Mouse (Mus musculus): Measurements from ENCODE around the gene Uimc1. TPM values are rescaled to one million over a fixed set of nuclear protein-coding genes. Genes with fewer than 3 reads are reported as not detected.
"Not testable (repeated sequence)": the region's sequence is repeated elsewhere in the genome, so short reads cannot be mapped to it uniquely, and the experiment has no call there.

Gene Uimc1
- polyA plus RNA-seq, 1 experiment from 2014 or later = 29.9 TPM

DNA sequence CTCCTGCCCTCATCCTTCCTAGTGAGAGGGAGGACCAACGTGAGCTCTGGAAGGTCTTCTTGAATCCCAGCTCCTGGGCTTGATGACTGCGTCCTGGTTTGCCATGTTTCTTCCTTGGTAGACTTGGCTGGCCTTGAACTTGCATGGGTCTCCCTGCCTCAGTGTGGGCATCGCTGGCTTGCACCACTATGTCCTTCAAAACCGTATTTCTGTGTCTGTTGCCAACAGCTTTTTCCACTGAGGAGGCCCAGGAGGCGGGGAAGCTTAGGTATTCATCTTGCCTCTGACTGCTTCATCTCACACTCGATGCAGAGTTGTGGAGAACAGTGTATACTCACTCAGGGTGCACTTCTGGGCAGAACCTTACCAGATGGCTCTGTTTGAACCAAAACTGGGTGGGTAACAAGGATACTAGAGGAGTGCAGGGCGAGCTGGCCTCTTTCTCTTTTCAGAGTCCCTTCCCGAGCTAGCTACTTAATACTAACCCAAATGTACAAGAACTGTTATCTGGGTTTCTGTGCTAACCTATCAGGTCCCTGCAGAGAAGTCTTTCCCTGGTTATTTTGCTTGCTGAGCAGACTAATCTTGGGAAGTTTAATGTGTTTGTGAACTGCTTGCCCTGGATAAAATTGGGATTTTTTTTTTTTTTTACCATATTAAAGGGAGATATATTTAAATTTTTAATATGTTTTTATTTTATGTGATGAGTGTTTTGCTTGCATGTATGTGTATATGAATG, 6.0 kb upstream of the Uimc1 start:
- peak overlapping the region; percentile 87 for H3K9ac ChIP-seq (ENCODE audit: low read length)
- peak overlapping the region; percentile 56 for H3K4me2 ChIP-seq (ENCODE audit: low read depth)
- no peak overlapping the region for H3K27ac ChIP-seq (ENCODE audit: low read depth, low read length)
- no peaks in the 10 kb centered on the region for H3K9me3 ChIP-seq (ENCODE audit: control insufficient read depth, low read length)
- H3K4me1 ChIP-seq (ENCODE audit: control insufficient read depth, insufficient read depth, low read length) = peaks cover 5% of the 10 kb centered on the region; the same call in 1 of the 2 replicates
- no peaks in the 10 kb centered on the region for H3K27me3 ChIP-seq (ENCODE audit: control insufficient read depth, insufficient read depth, low read length)
- no peak for DNase-seq (ENCODE audit: low spot score)
- H3K36me3 ChIP-seq (ENCODE audit: control insufficient read depth, insufficient read depth, low read length) = no peaks in the 10 kb centered on the region
- no peak for ATAC-seq (ENCODE audit: insufficient read depth, low FRiP score, low TSS enrichment)
- WGBS = 25% methylated on average over 8 of the region's 8 CpGs
- H3K4me3 ChIP-seq (ENCODE audit: low read depth, low read length) = peak overlapping the region; percentile 84

DNA sequence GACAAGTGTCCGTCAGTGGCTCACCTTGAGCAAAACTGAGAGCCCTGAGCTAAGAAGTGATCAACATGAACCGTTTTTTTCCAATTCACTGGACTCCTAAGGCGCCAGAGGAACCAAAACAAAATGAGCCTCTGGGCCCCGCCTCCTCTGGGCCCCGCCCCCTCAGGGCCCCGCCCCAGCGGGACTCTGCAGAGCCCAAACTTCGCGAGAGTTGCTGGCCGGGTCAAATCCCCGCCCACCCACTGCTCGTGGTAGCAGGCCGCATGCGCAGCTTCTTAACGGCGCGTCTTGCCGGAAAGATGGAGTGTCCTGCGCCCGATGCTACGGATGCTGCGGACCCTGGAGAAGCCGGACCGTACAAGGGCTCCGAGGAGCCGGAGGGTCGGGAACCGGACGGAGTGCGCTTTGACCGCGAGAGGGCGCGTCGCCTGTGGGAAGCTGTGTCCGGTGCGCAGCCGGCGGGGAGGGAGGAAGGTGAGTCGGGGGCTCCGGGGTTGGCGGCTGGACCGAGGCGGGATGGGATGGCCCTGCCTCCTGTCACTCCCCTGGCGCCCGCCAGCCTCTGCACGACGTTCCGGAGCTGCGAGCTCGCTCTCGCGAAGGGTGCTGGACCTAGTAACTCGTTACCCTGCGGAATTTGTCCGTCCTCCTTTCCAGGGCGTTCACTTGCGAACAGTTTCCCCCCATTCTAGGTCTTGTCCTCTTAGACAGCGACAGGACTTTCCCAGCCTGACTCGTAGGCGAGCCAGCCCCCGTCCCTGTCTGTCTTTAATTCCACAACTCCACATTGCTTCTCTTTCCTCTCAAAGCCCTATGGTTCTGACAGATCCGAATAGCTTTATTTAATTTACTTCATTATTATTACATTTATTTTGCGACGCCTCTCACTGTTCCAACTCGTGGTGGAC, 5.2 kb upstream of the Uimc1 start, which contains the start of gene Zfp346:
Zfp346 (plus strand) TSS at position 267 of the 908 bp plus-strand sequence.
- Histone ChIP-seq H3K27me3 (ENCODE audit: control insufficient read depth, insufficient read depth, low read length) (no peaks in the 10 kb centered on the region), H3K4me2 (ENCODE audit: low read depth) (peak within 1 kb of the TSS; percentile 56), H3K4me3 (ENCODE audit: low read depth, low read length) (peak within 1 kb of the TSS; percentile 84), H3K9ac (ENCODE audit: low read length) (peak within 1 kb of the TSS; percentile 87), H3K4me1 (ENCODE audit: control insufficient read depth, insufficient read depth, low read length) (peaks cover 5% of the 10 kb centered on the region; the same call in 1 of the 2 replicates), H3K36me3 (ENCODE audit: control insufficient read depth, insufficient read depth, low read length) (no peaks in the 10 kb centered on the region), H3K9me3 (ENCODE audit: control insufficient read depth, low read length) (no peaks in the 10 kb centered on the region), H3K27ac (ENCODE audit: low read depth, low read length) (peak within 1 kb of the TSS; percentile 82)
- ATAC-seq (ENCODE audit: insufficient read depth, low FRiP score, low TSS enrichment) (peak; percentile 90), DNase-seq (ENCODE audit: low spot score) (peak; percentile 99)
- under 1% methylated on average over 65 of the region's 66 CpGs for WGBS

DNA sequence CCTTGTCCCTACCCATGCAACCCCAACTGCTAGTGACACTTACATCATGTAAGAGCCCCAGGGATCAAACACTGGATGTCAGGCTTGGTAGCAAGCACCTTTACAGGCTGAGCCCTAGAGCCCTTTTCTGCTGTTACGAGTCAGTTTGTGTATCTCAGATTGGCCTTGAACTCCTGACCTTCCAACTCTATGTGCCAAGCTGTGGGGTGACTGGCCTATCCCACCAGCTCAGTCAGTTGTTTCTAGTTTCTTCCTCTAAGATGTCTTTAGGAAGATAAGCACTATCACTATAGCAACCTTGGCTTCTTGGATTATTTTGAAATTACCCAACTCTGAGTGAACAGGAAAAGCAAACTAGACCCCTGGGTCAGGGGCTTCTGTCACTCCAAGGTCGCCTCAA, 3.3 kb upstream of the Uimc1 start:
- H3K4me1 ChIP-seq (ENCODE audit: control insufficient read depth, insufficient read depth, low read length) = peaks cover 8% of the 10 kb centered on the region; the same call in 1 of the 2 replicates
- DNase-seq (ENCODE audit: low spot score) (no peak), ATAC-seq (ENCODE audit: insufficient read depth, low FRiP score, low TSS enrichment) (no peak)
- 80% methylated on average over 2 of the region's 2 CpGs for WGBS
- no peak overlapping the region for H3K4me3 ChIP-seq (ENCODE audit: low read depth, low read length)
- no peak overlapping the region for H3K4me2 ChIP-seq (ENCODE audit: low read depth)
- H3K27me3 ChIP-seq (ENCODE audit: control insufficient read depth, insufficient read depth, low read length) = no peaks in the 10 kb centered on the region
- no peaks in the 10 kb centered on the region for H3K9me3 ChIP-seq (ENCODE audit: control insufficient read depth, low read length)
- no peak overlapping the region for H3K27ac ChIP-seq (ENCODE audit: low read depth, low read length)
- no peaks in the 10 kb centered on the region for H3K36me3 ChIP-seq (ENCODE audit: control insufficient read depth, insufficient read depth, low read length)
- no peak overlapping the region for H3K9ac ChIP-seq (ENCODE audit: low read length)

DNA sequence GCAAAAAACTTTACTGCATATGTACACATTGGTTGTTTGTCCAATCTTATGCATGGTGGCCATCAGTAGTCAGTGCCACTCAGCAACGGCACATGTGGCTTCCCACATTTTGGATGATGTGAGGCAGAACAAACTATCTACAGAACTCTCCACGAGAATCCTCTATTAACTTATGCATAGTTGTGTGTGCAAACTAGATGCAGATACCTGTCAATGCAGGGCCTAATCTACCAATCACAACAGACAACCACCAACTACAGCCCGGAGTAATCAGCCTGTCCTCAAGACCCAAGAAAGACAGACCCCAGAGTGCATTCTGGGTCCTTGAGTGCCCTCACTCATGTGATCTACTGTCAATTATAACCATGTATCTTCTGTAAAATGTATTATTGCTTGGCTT, 2.3 kb upstream of the Uimc1 start:
- Histone ChIP-seq H3K9me3 (ENCODE audit: control insufficient read depth, low read length) (no peaks in the 10 kb centered on the region), H3K4me2 (ENCODE audit: low read depth) (no peak overlapping the region), H3K36me3 (ENCODE audit: control insufficient read depth, insufficient read depth, low read length) (no peaks in the 10 kb centered on the region), H3K27me3 (ENCODE audit: control insufficient read depth, insufficient read depth, low read length) (no peaks in the 10 kb centered on the region), H3K4me1 (ENCODE audit: control insufficient read depth, insufficient read depth, low read length) (peaks cover 8% of the 10 kb centered on the region; the same call in 1 of the 2 replicates), H3K9ac (ENCODE audit: low read length) (no peak overlapping the region), H3K4me3 (ENCODE audit: low read depth, low read length) (no peak overlapping the region), H3K27ac (ENCODE audit: low read depth, low read length) (no peak overlapping the region)
- DNase-seq (ENCODE audit: low spot score) = no peak
- ATAC-seq (ENCODE audit: insufficient read depth, low FRiP score, low TSS enrichment) = no peak
- 95% methylated on average over 3 of the region's 3 CpGs for WGBS

DNA sequence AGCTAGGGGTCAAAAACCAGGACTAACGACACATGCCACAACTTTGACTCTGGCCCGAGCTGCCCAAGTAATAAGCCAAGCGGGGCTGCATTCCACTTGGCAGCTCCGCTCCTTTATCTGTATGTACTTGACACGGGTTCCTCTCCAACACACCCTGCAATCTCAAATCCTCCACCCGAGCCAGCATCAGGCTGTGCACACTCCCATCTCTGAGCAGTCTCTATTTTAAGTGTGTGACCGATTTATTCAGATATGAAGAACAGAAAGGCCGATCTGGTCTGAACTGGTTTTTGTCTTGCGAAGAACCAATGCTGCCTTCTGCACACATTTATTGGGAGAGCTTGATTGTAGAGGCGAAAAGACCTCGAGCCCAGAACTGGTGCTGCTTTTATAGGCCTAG, 1.5 kb upstream of the Uimc1 start:
- DNase-seq (ENCODE audit: low spot score) = no peak
- ATAC-seq (ENCODE audit: insufficient read depth, low FRiP score, low TSS enrichment) = no peak
- 95% methylated on average over 11 of the region's 11 CpGs for WGBS

DNA sequence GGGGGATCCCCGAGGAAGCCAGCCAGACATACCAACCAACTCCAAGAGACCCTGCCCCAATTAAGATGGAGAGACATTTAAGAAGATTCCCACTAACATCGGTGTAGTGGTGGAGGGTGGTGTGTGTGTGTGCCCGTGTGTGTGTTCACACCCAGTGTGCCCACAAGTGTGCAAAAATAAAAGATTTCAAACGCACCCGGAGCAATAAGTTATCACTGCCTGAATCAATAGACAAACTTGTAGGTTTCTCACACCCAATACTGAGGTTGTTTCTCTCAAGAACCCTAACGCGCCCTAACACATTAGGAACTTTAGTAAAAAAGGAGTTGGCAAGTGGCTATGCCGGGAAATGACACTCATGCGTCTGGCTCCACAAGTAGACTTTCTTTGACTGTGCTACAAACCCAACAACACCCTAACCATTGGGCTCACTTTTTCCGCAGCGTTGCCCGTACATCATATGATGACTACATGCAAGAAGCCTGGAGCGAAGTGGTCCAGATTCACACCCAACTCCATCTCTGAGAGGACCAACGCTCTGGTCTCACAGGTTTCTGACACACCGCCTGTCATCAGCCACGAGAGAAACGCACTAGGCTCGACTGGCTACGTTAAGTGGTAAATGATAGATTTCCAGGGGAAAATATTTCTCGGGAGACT, 904 bp downstream of the Uimc1 start:
- Histone ChIP-seq H3K9ac (ENCODE audit: low read length) (peak overlapping the region; percentile 92), H3K36me3 (ENCODE audit: control insufficient read depth, insufficient read depth, low read length) (no peaks in the 10 kb centered on the region), H3K27me3 (ENCODE audit: control insufficient read depth, insufficient read depth, low read length) (no peaks in the 10 kb centered on the region), H3K4me3 (ENCODE audit: low read depth, low read length) (peak overlapping the region; percentile 73), H3K9me3 (ENCODE audit: control insufficient read depth, low read length) (no peaks in the 10 kb centered on the region), H3K4me2 (ENCODE audit: low read depth) (peak overlapping the region; percentile 56), H3K27ac (ENCODE audit: low read depth, low read length) (peak overlapping the region; percentile 89), H3K4me1 (ENCODE audit: control insufficient read depth, insufficient read depth, low read length) (0 out of 2 replicates have a peak, but pooled peaks cover 3% of the 10 kb centered on the region)
- WGBS = 34% methylated on average over 20 of the region's 20 CpGs
- DNase-seq (ENCODE audit: low spot score) (peak; percentile 28), ATAC-seq (ENCODE audit: insufficient read depth, low FRiP score, low TSS enrichment) (0 out of 2 replicates have a peak, but pooled peaks have one; percentile 2)

More for the DNA sequence above, 1.5 kb upstream of the Uimc1 start:
- no peak overlapping the region for H3K27ac ChIP-seq (ENCODE audit: low read depth, low read length)
- H3K4me3 ChIP-seq (ENCODE audit: low read depth, low read length) = no peak overlapping the region
- peaks cover 8% of the 10 kb centered on the region; the same call in 1 of the 2 replicates for H3K4me1 ChIP-seq (ENCODE audit: control insufficient read depth, insufficient read depth, low read length)
- no peaks in the 10 kb centered on the region for H3K9me3 ChIP-seq (ENCODE audit: control insufficient read depth, low read length)
- no peak overlapping the region for H3K9ac ChIP-seq (ENCODE audit: low read length)
- no peaks in the 10 kb centered on the region for H3K27me3 ChIP-seq (ENCODE audit: control insufficient read depth, insufficient read depth, low read length)
- no peaks in the 10 kb centered on the region for H3K36me3 ChIP-seq (ENCODE audit: control insufficient read depth, insufficient read depth, low read length)
- H3K4me2 ChIP-seq (ENCODE audit: low read depth) = no peak overlapping the region

DNA sequence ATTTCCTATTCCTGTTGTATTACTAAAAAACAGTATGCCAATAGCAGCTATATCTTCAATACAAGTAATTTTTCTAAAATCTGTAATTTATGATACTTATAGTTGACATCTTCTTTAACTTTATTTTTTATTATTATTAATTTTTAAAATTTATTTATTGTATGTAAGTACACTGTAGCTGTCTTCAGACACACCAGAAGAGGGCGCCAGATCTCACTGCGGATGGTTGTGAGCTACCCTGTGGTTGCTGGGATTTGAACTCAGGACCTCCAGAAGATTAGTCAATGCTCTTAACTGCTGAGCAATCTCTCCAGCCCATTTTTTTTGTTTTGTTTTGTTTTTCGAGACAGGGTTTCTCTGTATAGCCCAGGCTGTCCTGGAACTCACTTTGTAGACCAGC, 2.3 kb downstream of the Uimc1 start:
- H3K27ac ChIP-seq (ENCODE audit: low read depth, low read length); H3K27me3 ChIP-seq (ENCODE audit: control insufficient read depth, insufficient read depth, low read length); H3K36me3 ChIP-seq (ENCODE audit: control insufficient read depth, insufficient read depth, low read length); DNase-seq (ENCODE audit: low spot score); H3K4me1 ChIP-seq (ENCODE audit: control insufficient read depth, insufficient read depth, low read length); H3K9me3 ChIP-seq (ENCODE audit: control insufficient read depth, low read length); H3K4me3 ChIP-seq (ENCODE audit: low read depth, low read length); ATAC-seq (ENCODE audit: insufficient read depth, low FRiP score, low TSS enrichment); H3K9ac ChIP-seq (ENCODE audit: low read length); H3K4me2 ChIP-seq (ENCODE audit: low read depth): not testable (repeated sequence)
- 93% methylated on average over 3 of the region's 3 CpGs for WGBS

DNA sequence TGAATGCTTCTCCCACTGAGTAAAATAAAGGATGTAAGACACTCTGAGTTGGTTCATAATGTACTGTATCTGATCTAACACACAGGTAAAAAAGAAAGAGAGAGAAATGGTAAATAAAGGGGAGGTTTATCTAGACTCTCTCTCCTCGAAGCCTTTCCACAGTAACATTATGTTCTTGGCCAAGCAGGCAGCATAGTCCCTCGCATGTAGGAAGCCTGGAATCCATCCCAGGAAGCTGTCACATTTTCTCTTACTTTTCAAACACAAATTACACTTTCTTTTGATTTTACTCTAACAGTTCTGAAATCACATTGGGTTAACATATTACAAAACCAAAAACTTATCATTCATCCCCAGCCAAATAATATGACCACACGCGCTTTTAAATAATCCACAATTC, 7.5 kb downstream of the Uimc1 start:
- H3K27ac ChIP-seq (ENCODE audit: low read depth, low read length) = no peak overlapping the region
- no peaks in the 10 kb centered on the region for H3K9me3 ChIP-seq (ENCODE audit: control insufficient read depth, low read length)
- H3K4me3 ChIP-seq (ENCODE audit: low read depth, low read length) = no peak overlapping the region
- H3K9ac ChIP-seq (ENCODE audit: low read length) = no peak overlapping the region
- H3K4me2 ChIP-seq (ENCODE audit: low read depth) = no peak overlapping the region
- H3K4me1 ChIP-seq (ENCODE audit: control insufficient read depth, insufficient read depth, low read length) = no peaks in the 10 kb centered on the region
- no peak for ATAC-seq (ENCODE audit: insufficient read depth, low FRiP score, low TSS enrichment)
- H3K27me3 ChIP-seq (ENCODE audit: control insufficient read depth, insufficient read depth, low read length) = no peaks in the 10 kb centered on the region
- WGBS = 93% methylated on average over 4 of the region's 4 CpGs
- no peaks in the 10 kb centered on the region for H3K36me3 ChIP-seq (ENCODE audit: control insufficient read depth, insufficient read depth, low read length)
- DNase-seq (ENCODE audit: low spot score) = no peak
